Mouse (Mus musculus): ENCODE measurements around the gene Igdcc3.

DNA sequence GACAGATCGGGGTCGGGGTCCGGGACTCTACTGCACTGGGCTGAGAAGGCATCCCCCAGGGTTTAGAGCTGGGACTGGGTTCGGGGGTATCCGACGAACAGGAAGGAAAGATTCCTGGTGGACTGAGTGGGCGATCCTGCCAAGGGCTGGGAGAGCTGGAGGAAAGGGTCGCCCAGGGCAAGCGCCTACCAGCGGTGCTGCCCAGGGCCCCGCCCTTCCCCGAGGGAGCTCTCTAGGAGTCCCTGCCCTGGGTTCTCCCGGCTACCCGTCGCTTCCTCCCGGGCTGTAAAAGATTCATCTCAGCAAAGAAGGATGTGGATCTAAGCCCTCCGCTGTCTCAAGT lies 958 bp downstream of the Igdcc3 start:
- TF ChIP-seq GATA1 (IDR thresholded peaks at IDR 0.05; ENCODE audit: borderline replicate concordance, low read length) (no peak), FLI1 (IDR thresholded peaks at IDR 0.05; ENCODE audit: low read length) (no peak)

Measured in megakaryocyte, embryonic 14.5 days (primary cell).